Mouse (Mus musculus) cerebellum, adult 18-20 months (tissue): Measurements from ENCODE around the gene Tia1.

Experiments used
- DNase-seq, 2 experiments: peaks; one replicate each; pipeline ENCODE4 v3.0.0; 2021

Gene Tia1

GRCm38 (mm10) chr6:86433696-86434095, 29.7 kb downstream of the Tia1 start:
- no peak for DNase-seq

DNA sequence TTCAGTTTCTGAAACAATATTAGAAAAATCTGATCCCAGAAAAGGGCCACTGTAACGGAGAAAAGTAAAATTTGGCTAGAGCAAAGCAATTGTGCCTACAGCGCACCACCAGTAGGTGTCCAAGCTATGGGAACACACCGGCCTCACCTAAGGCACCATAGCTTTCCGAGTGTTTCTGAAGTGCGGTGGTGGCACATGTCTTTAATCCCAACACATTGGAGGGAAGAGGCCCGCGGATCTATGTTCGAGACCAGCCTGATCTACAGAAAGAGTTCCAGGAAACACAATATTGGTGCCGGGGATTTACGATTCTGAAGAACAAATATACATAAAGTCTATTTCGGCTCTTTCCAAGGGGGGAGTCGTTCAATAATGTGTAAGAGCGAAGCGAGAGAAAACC, 33.7 kb downstream of the Tia1 start:
- DNase-seq, result peak; percentile 41 to 50

DNA sequence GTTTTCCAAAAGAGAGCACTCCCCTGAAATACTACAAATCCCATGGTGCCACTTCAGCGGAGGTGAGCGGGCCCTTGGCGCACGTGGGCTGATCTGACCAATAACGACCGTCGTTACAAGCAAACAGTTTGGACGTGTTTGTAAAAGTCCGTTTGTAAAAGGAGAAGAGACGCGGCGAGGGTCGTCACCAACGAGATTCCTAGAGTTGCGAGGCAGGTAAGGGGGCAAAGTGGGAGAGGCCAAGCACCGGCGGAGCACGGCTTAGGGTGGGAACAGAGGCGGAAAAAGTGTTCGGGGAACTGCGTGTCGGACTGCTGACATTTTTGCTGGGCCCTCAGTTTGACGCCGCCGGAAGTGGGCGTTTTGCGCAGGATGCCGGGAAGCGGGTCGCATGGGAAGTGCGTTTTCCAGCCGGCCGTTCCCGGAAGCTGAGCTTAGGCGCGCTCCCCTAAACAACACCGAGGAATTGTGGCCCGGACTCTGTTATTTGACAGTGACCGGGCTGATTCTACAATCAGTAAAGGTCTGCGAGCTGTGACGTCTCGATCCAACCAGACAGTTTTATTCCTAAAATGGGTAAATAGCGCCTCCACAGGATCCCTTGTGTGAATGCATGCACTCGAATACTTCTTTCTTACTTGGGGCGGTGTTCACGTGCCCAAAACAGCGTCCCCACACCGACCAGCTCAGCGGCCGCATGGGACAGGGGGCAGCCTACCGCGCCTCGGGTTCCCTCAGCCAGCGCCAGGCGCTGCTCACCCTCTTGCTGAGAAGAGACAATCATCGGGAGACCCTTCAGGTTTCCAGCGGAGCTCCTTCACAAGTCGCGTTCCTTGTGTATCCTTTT, 34.5 kb downstream of the Tia1 start, which contains the start of gene C87436:
TSS of gene C87436 (plus strand) at position 103 of the 847 bp plus-strand sequence.
- peak; percentile 95 to 98 for DNase-seq

- DNase-seq, result no peak
Measured at GRCm38 (mm10) chr6:86439119-86439496, 35.1 kb downstream of the Tia1 start.

DNA sequence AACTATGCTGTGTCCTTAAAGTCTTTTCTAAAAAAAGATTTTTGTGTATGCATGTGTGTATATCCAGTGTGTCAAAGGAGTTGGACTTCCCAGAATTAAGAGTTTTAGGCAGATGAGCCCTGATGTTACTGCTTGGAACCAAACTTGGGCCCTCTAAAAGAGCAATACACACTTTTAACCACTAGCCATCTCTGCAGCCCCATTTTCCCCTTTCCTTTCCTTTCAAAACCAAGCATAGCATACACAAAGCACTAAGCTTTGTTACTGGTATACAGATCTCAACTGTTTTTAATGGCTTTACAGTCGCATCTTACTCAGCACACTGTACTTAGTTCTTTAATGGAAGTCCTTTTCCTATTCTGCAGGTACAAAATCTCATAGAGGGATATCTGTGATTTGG, 35.5 kb downstream of the Tia1 start:
- DNase-seq, result no peak

DNA sequence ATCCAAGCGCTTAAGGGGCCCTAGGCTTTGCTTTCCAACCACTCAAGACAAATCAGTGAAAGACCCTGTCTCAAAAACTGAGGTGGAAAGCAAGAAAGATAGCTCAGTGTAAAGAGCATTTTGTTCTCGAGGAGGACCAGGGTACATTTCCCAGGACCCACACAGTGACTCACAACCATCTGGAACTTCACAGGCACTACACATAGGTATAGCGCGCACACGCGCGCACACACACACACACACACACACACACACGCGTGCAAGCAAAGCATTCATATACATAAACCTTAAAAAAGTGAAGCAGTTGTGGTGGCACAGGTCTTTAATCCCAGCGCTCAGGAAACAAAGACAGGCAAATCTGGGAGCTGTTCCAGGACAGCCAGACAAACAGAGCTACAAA, 37.6 kb downstream of the Tia1 start:
- DNase-seq, result no peak

GRCm38 (mm10) chr6:86445551-86445950, 41.5 kb downstream of the Tia1 start:
- no peak for DNase-seq

DNA sequence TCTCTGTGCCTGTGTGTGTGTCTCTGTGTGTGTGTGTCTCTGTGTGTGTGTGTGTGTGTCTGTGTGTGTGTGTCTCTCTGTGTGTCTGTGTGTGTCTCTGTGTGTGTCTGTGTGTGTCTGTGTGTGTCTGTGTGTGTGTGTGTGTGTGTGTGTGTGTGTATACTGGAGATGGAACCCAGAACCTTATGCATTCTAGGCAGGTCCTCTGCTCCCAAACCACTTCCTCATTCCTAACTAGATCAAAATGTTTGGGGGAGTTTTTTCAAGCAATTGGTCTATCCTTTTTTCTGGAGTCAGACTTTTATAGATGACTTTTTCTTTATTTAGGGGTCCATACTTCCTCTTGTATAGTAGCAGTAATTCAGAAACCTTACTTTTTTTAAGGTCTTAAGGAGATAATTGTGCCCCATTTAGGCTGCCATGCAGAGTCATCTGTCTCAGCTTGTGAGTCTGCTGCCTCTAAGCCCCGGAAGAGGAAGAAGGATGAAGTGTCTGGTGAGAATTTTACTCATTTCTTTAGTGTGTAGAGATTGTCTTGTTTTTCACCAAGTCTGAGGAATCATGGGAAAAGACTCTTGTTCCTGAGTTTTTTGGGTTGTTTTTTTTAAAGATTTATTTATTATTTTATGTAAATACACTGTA, 43.0 kb downstream of the Tia1 start:
- DNase-seq, result no peak

GRCm38 (mm10) chr6:86456727-86457126, 52.7 kb downstream of the Tia1 start:
- DNase-seq, result no peak

DNA sequence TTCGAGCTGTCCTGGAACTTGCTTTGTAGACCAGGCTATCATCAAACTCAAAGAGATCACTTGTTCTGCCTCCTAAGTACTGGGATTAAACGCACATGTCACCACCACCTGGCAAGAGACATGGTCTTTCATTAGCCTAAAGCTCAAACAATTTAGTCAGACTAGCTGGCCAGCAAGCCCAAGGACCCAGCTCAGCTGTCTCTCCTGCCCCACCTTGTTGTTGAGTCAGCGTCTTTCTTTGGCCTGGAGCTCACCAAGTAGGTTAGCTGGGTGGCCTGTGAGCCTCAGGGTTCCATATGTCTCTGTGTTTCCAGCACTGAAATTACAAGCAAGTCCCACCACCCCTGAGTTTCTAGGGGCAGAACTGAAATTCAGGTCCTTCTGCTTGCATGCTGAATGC, 59.1 kb downstream of the Tia1 start:
- no peak for DNase-seq

- DNase-seq, result no peak
Measured at GRCm38 (mm10) chr6:86471317-86471716, 67.3 kb downstream of the Tia1 start.

- no peak for DNase-seq
Measured at GRCm38 (mm10) chr6:86471760-86472099, 67.7 kb downstream of the Tia1 start.

GRCm38 (mm10) chr6:86472100-86472955, 68.3 kb downstream of the Tia1 start:
- peak; percentile 99 to 100 for DNase-seq

GRCm38 (mm10) chr6:86473077-86473476, 69.1 kb downstream of the Tia1 start:
- peak; percentile 18 to 40 for DNase-seq

DNA sequence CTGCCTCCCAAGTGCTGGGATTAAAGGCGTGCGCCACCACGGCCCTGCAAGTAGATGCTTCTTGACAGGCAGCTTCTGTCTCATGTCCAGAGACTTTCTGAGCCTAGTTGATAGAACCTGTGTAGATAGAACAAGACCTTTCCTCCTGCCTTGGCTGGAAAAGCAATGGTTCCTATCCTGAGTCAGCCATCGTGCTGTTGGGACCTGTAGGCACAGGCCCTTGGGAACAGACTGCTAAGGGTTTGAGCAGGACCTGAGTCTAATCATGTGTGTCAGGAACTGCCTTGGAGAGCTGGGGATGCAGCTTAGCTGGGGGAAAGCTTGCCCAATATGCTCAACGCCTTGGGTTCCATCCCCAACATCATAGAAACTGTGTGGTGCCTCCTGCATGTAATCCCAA, 70.1 kb downstream of the Tia1 start:
- DNase-seq, result no peak

DNA sequence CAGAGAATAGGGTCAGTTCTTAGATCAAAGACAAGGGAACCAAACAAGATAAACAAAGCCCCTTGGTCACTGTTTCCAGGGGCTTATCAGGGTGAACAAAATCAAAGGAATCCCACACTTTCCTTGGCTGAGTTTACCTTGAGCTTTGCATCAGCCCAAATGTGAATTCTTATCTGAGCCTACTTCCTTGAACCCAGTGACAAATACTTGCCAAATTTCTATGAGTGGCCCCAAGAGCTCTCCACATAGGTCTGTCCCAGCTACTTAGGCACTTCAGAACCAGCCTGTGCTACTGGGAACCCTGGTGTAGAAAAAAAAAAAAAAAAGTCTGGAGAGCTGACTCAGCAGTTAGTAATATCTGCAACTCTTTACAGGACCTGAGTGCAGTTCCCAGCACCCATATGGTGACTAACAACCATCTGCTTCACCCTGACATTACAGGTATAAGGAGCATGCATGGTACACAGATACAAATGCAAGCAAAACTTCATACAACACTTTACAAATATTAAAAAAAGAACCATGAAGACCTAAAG, 70.7 kb downstream of the Tia1 start:
- no peak for DNase-seq

DNA sequence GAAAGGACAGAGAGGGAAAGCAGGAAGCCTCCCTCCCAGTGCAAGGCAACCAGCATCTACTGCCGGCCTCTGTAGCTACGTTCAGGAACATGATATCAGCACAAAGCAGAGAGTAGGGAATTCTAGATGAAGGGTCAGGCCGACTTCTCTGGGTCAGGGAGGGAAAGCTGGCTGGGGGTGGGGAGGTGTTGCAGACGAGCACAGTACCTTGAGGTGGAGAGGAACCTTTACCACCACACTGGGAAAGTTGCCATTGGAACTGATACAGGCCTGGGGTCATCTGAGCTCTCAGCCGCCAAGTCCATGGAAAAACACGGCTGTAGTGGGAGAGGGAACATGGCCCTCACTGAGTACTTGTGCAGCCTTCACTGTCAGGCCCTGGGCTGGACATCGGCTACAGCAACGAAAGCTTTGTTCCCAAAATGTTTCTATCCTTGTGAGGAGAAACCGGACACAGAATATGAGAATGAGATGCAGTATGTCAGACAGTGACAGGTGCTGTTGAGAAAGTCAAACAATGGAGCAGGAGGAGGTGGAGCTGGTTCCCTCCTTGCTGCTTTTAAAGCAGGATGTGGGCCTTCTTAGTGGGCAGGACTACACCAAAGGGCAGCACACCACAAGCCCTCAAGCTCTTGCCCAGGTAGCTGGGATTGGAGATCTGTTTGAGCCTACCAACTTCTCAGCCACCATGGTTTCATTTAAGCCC, 71.6 kb downstream of the Tia1 start:
- DNase-seq, result no peak

DNA sequence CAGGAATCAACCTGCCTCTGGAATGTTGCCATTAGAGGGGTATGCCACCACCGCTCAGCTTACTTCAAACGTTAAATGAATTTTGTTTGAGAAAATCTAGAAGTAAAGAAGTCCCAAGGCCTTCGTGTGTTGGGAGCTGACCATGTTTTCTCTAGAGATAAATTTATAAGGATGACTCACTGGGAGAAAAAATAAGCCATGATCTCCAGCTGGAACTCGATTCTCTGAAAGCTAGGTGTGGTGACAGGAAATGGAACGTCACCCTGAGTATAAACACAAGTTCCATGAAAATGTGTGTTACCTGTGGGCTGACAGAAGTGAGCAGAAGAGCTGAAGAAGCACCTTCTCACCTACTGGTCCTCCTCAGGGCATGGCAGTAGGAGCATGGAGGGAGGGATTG, 72.9 kb downstream of the Tia1 start:
- DNase-seq, result no peak

- DNase-seq, result peak in 1 of 2 experiments; percentile 24
Measured at GRCm38 (mm10) chr6:86479311-86479710, 75.3 kb downstream of the Tia1 start.

DNA sequence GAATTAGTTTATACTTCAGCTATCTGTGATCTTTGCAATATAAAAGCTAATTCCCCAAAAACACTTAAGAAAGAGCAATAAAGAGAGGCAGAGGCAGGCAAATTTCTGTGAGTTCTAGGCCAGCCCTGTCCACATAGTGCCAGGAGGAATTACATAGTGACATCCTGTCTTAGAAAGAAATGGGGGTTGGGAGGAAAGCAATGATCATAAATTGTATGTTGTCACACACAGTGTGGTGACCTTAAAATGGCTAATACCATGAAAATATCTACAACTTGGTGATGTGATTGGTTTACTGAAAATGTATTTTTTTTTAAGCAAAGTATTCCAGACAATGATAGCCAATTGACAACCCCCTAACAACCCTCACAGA, 75.8 kb downstream of the Tia1 start:
- DNase-seq, result no peak

DNA sequence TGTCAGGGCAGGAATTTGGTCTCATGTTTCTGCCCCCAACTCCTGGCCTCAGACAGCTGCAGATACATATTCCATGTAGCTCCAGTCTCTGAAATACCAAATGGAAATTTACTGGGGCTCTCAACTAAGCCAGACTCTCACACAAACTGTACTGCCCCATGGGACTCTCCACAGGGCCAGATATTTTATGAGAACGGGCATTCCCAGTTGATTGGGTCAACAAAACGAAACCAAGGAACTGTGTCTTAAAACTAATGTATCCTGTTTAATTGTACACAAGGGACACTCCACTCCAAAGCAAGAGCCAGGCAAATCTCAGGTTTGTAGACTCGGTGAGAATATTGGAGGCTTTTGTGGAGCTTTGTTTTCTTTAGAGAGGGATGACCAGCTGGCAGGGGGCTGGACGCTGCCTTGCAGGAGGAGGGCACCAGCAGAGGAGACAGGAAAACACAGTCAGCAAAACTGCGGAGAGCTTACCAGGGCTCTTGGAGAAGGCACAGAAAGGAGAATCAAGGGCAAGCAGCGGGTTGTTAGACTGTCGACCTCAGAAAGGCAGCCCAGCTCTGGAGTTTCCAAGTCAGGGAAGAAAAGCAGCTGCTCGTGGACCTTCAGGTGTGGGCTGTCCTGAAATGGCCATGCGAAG, 76.3 kb downstream of the Tia1 start:
- DNase-seq, result peak; percentile 51 to 58

- no peak for DNase-seq
Measured at GRCm38 (mm10) chr6:86481871-86482270, 77.9 kb downstream of the Tia1 start.
